Mouse (Mus musculus): Measurements from ENCODE around the gene Rps2. TPM values are rescaled to one million over a fixed set of nuclear protein-coding genes. Genes with fewer than 3 reads are reported as not detected.

Gene Rps2
- polyA plus RNA-seq, 1 experiment from 2014 or later, result 1,342 TPM

GRCm38 (mm10) chr17:24769146-24769545 lies 51.2 kb downstream of the Rps2 start:
- H3K27ac ChIP-seq (ENCODE audit: low read length), result no peak overlapping the region
- H3K27me3 ChIP-seq (ENCODE audit: control insufficient read depth, insufficient read depth, low read depth, low read length), result no peaks in the 10 kb centered on the region
- H3K4me2 ChIP-seq (ENCODE audit: low read depth, low read length), result no peak overlapping the region
- peaks cover 3% of the 10 kb centered on the region; the same call in 1 of the 2 replicates for H3K4me1 ChIP-seq (replicated peaks; ENCODE audit: control insufficient read depth, insufficient read depth, low read length)
- H3K9me3 ChIP-seq (ENCODE audit: control insufficient read depth, low read length), result 0 out of 2 replicates have a peak, but pooled peaks cover 3% of the 10 kb centered on the region
- H3K36me3 ChIP-seq (ENCODE audit: control insufficient read depth, insufficient read depth, low read length), result no peaks in the 10 kb centered on the region
- 34% methylated on average over 3 of the region's 3 CpGs for WGBS
- H3K9ac ChIP-seq (ENCODE audit: low read length), result no peak overlapping the region
- ATAC-seq (ENCODE audit: low read depth), result peak; percentile 31; the same call in 1 of the 2 replicates
- no peak overlapping the region for H3K4me3 ChIP-seq (ENCODE audit: low read length)

Other genes with a start within 250 kb of the Rps2 start
- gene E4f1, start 247.8 kb upstream of the Rps2 start, polyA plus RNA-seq (2015; fragmentation: Nextera tagmentation; extraction: Ambion mirVana), result 28.8 and 30.5 TPM in 2 replicates
- 43.9 and 50.6 TPM in 2 replicates for gene Pgp, start 247.7 kb upstream of the Rps2 start, polyA plus RNA-seq (2015; fragmentation: Nextera tagmentation; extraction: Ambion mirVana)
- not detected in 2 replicates for gene Bricd5, start 244.2 kb upstream of the Rps2 start, polyA plus RNA-seq (2015; fragmentation: Nextera tagmentation; extraction: Ambion mirVana)
- gene Mlst8, start 239.0 kb upstream of the Rps2 start, polyA plus RNA-seq (2015; fragmentation: Nextera tagmentation; extraction: Ambion mirVana), result 28.1 and 29.8 TPM in 2 replicates
- gene Caskin1, start 229.5 kb upstream of the Rps2 start, polyA plus RNA-seq (2015; fragmentation: Nextera tagmentation; extraction: Ambion mirVana), result 0.59 and 0.96 TPM in 2 replicates
- gene Traf7, start 190.2 kb upstream of the Rps2 start, polyA plus RNA-seq (2015; fragmentation: Nextera tagmentation; extraction: Ambion mirVana), result 90.9 and 93.5 TPM in 2 replicates
- gene Rab26, start 183.9 kb upstream of the Rps2 start, polyA plus RNA-seq (2015; fragmentation: Nextera tagmentation; extraction: Ambion mirVana), result 2.6 and 4.9 TPM in 2 replicates
- 21.6 and 23.6 TPM in 2 replicates for gene Pkd1, start 168.3 kb upstream of the Rps2 start, polyA plus RNA-seq (2015; fragmentation: Nextera tagmentation; extraction: Ambion mirVana)
- 54.0 and 58.2 TPM in 2 replicates for gene Tsc2, start 85.5 kb upstream of the Rps2 start, polyA plus RNA-seq (2015; fragmentation: Nextera tagmentation; extraction: Ambion mirVana)
- 17.6 and 17.9 TPM in 2 replicates for gene Nthl1, start 85.4 kb upstream of the Rps2 start, polyA plus RNA-seq (2015; fragmentation: Nextera tagmentation; extraction: Ambion mirVana)
- gene Slc9a3r2, start 67.8 kb upstream of the Rps2 start, polyA plus RNA-seq (2015; fragmentation: Nextera tagmentation; extraction: Ambion mirVana), result 95.5 and 98.1 TPM in 2 replicates
- 1.1 and 2.3 TPM in 2 replicates for gene Npw, start 59.7 kb upstream of the Rps2 start, polyA plus RNA-seq (2015; fragmentation: Nextera tagmentation; extraction: Ambion mirVana)
- 15.0 and 18.1 TPM in 2 replicates for gene Zfp598, start 48.4 kb upstream of the Rps2 start, polyA plus RNA-seq (2015; fragmentation: Nextera tagmentation; extraction: Ambion mirVana)
- gene Syngr3, start 28.2 kb upstream of the Rps2 start, polyA plus RNA-seq (2015; fragmentation: Nextera tagmentation; extraction: Ambion mirVana), result 1.5 and 1.9 TPM in 2 replicates
- gene Gfer, start 22.0 kb upstream of the Rps2 start, polyA plus RNA-seq (2015; fragmentation: Nextera tagmentation; extraction: Ambion mirVana), result 37.2 and 41.9 TPM in 2 replicates
- 4.2 and 4.8 TPM in 2 replicates for gene Noxo1, start 21.9 kb upstream of the Rps2 start, polyA plus RNA-seq (2015; fragmentation: Nextera tagmentation; extraction: Ambion mirVana)
- 66.9 and 67.9 TPM in 2 replicates for gene Tbl3, start 10.5 kb upstream of the Rps2 start, polyA plus RNA-seq (2015; fragmentation: Nextera tagmentation; extraction: Ambion mirVana)
- gene Rnf151, start 53 bp upstream of the Rps2 start, polyA plus RNA-seq (2015; fragmentation: Nextera tagmentation; extraction: Ambion mirVana), result 0.35 TPM in 1 of 2 replicates, not detected in the other
- gene Ndufb10, start 6.4 kb downstream of the Rps2 start, polyA plus RNA-seq (2015; fragmentation: Nextera tagmentation; extraction: Ambion mirVana), result 204 and 217 TPM in 2 replicates
- not detected in 2 replicates for gene Rpl3l, start 9.7 kb downstream of the Rps2 start, polyA plus RNA-seq (2015; fragmentation: Nextera tagmentation; extraction: Ambion mirVana)
- 36.1 and 39.4 TPM in 2 replicates for gene Msrb1, start 18.5 kb downstream of the Rps2 start, polyA plus RNA-seq (2015; fragmentation: Nextera tagmentation; extraction: Ambion mirVana)
- gene Hs3st6, start 34.9 kb downstream of the Rps2 start, polyA plus RNA-seq (2015; fragmentation: Nextera tagmentation; extraction: Ambion mirVana), result 0.87 and 1.2 TPM in 2 replicates
- gene Meiob, start 86.2 kb downstream of the Rps2 start, polyA plus RNA-seq (2015; fragmentation: Nextera tagmentation; extraction: Ambion mirVana), result not detected in 2 replicates
- 32.6 and 39.1 TPM in 2 replicates for gene Hagh, start 122.0 kb downstream of the Rps2 start, polyA plus RNA-seq (2015; fragmentation: Nextera tagmentation; extraction: Ambion mirVana)
- gene Fahd1, start 132.2 kb downstream of the Rps2 start, polyA plus RNA-seq (2015; fragmentation: Nextera tagmentation; extraction: Ambion mirVana), result 16.7 and 17.6 TPM in 2 replicates
- gene Igfals, start 147.9 kb downstream of the Rps2 start, polyA plus RNA-seq (2015; fragmentation: Nextera tagmentation; extraction: Ambion mirVana), result 1.2 and 1.9 TPM in 2 replicates
- gene Nubp2, start 168.2 kb downstream of the Rps2 start, polyA plus RNA-seq (2015; fragmentation: Nextera tagmentation; extraction: Ambion mirVana), result 48.5 and 55.0 TPM in 2 replicates
- gene Spsb3, start 168.5 kb downstream of the Rps2 start, polyA plus RNA-seq (2015; fragmentation: Nextera tagmentation; extraction: Ambion mirVana), result 41.1 and 43.3 TPM in 2 replicates
- gene Eme2, start 177.0 kb downstream of the Rps2 start, polyA plus RNA-seq (2015; fragmentation: Nextera tagmentation; extraction: Ambion mirVana), result 28.4 and 29.1 TPM in 2 replicates
- 82.8 and 89.0 TPM in 2 replicates for gene Mrps34, start 177.0 kb downstream of the Rps2 start, polyA plus RNA-seq (2015; fragmentation: Nextera tagmentation; extraction: Ambion mirVana)
- 74.7 and 74.9 TPM in 2 replicates for gene Nme3, start 178.4 kb downstream of the Rps2 start, polyA plus RNA-seq (2015; fragmentation: Nextera tagmentation; extraction: Ambion mirVana)
- gene Mapk8ip3, start 218.9 kb downstream of the Rps2 start, polyA plus RNA-seq (2015; fragmentation: Nextera tagmentation; extraction: Ambion mirVana), result 25.6 and 28.9 TPM in 2 replicates
- 141 and 148 TPM in 2 replicates for gene Jpt2, start 242.6 kb downstream of the Rps2 start, polyA plus RNA-seq (2015; fragmentation: Nextera tagmentation; extraction: Ambion mirVana)